Mouse (Mus musculus) mouse embryonic stem cell (cell line): Measurements from ENCODE around the gene Olfr694.
"Not testable (repeated sequence)": the region's sequence is repeated elsewhere in the genome, so short reads cannot be mapped to it uniquely, and the experiment has no call there.

Experiments used
- in situ Hi-C, 2 experiments: fragments of 300-500 bp; cut with MboI; formaldehyde crosslinking; loops; 1 replicate in 1 of 2; 3 replicates in 1 of 2; pipeline ENCODE4 v1.14.3; 2019 to 2020; ENCODE audit warnings: low sequenced_read_pairs in 2 of 2, low pct_unique_long_range_greater_than_20kb in 1 of 2, mixed read lengths in 1 of 2; ENCODE audit not compliant: unreplicated experiment in 1 of 2

The Olfr694 gene

DNA sequence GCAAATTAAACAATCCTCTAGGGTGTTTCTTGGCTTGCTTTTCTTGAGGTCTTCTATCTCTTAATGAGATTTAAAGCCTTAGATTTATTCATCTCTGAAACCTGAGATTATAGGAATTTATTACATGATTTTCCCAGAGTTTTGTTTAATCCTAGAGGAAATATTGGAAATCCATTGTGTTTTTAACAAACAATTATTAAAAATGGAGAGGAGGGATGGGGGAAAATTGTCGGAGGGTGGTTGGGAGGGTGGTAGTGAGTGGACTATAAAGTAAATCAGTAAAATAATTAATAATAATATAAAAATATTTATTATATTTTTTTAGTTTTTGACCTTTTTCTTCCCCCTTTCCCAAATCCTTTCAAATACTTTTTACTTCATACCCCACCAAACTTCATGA is at the start of gene Olfr694:
Olfr694 (minus strand) TSS at position 101 of the 400 bp plus-strand sequence.
- in situ Hi-C loops = no loop called here

DNA sequence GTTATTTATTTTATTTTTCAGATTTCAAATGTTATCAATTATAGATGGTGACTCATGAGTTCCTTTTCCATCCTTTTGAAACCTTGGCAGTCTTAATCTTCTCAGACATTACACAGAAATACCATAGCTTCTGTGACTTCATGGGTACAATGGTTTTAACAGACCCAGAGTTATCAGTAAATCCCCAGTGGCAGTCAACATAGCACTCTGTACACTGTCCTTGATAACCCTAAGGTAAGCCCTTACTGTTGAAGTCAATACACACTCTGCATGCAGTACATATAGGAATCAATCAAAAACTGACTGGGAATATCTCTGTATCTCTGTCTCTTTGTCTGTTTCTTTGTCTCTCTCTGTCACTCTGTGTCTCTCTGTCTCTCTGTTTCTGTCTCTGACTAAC is 45.4 kb upstream of the Olfr694 start:
- in situ Hi-C loops = no loop called here

DNA sequence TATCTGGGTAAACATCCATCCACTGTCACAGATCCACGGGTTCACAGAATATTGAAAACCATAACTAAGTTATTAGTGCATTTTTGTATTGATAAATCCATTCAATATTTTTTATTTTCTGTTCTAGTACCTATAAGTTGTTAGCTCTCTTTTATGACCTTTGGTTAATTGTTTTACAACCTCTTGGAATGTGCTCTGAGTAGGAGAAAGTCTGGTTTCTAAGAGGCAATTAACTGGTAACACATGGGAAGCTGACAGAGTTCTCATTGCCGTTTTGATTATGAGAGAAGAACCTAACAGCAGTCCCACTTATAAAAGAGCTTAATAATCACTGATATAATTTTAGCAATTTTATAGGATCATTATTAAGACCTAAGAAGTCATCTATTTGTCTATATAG is 42.1 kb upstream of the Olfr694 start:
- in situ Hi-C loops = no loop called here

DNA sequence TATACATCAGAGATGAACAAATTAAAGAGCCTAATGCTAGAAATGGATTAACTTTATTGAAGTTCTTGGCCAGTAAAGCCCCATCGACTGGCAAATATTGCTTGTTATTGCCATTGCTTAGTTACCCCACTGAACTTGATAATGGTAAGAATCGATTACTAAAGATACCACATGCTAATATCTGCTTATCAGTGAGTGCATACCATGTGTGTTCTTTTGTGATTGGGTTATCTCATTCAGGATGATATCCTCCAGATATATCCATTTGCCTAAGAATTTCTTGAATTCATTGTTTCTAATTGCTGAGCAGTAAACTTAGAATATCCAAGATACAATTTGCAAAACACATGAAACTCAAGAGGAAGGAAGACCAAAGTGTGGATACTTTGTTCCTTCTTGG is 34.0 kb upstream of the Olfr694 start:
- in situ Hi-C loops = not testable (repeated sequence)

DNA sequence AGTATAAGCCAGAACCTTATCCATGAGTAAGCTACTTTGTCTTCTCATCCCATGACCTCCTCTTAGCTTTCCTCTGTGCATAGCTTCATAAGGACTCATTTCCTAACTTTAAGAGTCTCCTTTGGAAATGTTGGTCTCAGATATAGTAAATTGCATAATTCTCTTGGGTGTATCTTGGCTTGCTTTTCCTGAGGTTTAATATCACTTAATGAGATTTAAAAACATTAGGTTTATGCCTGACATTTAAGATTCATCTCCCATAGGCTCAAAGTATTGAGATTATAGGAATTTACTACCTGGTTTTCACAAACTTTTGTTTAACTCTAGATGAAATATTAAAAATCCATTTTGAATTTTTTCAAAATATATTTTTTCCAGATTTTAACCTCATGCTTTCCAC is 24.7 kb upstream of the Olfr694 start, which contains the start of gene Olfr695:
Olfr695 (minus strand) TSS at position 101 of the 400 bp plus-strand sequence.
- in situ Hi-C loops = no loop called here

DNA sequence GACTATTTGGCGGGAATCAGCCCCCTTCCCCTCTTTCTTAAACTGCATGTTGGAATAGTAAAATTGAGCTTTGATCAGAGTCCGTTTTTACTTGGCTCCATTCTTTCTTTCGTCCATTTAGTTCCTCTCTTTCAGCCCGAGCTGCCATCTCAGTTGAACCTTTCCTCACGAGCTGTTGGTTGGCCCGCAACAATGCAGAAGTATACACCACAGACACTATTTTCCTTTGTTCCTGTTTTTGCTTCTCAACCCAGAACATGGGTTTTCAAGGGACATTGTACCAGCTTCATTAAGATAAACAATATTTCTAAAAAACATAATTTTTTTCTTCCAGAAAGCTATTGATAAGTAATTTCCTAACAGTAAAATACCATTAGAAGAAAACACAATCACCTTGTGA is 19.8 kb upstream of the Olfr694 start:
- in situ Hi-C loops = no loop called here

DNA sequence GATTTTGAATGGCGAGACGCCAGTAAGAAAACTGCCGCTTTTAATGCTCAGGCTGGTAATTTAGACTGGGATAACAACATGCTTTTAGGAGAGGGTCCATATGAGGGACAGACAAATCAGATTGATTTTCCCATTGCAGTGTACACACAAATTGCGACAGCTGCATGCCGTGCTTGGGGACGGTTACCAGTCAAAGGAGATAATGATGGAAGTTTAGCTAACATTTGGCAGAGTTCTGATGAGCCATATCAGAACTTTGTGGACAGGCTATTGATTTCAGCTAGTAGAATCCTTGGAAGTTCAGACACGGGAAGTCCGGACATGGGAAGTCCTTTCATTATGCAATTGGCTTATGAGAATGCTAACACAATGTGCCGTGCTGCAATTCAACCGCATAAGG is 16.1 kb upstream of the Olfr694 start:
- in situ Hi-C loops = not testable (repeated sequence)

DNA sequence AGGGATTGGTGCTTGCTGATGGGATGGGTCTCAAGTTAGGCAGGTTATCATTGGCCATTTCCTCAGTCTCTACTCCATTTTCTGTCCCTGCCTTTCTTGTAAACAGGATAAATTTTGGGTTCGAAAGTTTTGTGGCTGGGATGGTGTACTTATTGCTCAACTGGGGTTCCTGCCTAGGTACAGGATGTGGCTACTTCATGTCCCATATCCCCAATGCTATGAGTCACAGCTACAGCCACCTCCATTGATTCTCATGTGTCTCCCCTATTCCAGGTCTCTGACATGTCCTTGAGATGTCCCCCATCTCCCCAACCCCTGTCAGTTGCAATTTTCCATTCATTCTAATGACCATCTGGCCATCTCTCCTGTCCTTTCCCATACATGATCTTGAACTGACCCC is 5.3 kb upstream of the Olfr694 start:
- in situ Hi-C loops = no loop called here

DNA sequence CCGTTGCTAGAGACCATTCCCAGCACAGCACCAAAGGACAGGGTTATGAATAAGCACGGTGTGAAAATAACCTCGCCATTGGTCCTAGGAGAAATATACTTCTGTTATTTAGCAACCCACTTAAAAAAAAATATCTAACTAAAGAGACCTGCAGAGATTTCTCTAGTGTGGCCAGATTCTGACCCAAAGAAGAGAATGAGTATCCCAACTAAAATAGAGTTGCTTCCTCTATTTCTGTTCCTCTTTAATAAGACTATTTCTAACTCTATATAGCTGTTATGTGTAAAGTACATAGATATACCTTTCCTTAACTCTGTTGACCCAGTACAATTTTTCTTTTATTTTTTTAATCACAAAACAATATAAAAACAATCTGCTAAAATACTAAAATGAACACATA is 1.4 kb upstream of the Olfr694 start:
- in situ Hi-C loops = no loop called here

DNA sequence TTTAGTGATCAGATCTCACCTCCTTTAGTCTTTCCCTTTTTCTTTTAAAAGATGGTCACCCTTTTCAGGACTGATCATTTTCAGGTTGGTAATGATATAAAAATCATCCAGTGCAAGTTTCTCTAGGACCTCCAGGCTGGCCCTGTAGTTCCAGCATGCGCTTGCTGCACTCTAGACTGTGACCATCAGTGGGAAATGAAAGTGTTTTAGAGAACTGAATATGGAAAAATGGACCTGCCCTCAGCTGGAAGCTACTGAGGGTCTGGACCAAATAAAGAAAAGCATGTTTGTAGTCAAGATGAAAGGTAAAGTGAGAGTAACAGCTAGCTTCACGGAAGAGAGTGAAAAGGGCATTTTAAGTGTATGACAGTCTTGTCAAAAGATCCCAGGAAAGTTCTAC is 6.2 kb downstream of the Olfr694 start:
- in situ Hi-C loops = no loop called here

DNA sequence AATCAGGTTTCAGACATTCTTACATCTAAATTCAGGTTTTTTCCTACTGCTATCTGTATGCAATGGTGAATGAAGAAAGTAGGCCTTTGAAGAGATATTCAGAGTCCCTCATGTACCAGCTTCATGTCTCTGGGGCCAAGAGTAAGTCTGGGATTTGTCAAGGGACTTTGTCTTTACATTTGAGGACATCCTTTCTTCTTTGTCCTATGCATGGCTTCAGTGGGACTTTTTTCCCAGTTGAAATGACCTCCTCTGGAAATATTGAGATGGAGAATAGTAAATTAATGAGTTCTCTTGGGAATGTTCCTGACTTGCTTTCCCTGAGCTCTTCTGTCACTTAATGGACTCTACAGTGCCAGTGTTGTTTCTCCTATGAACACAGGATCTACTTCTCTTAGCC is 11.1 kb downstream of the Olfr694 start, which contains the start of gene Olfr693:
Olfr693 (minus strand) TSS at position 101 of the 400 bp plus-strand sequence.
- in situ Hi-C loops = no loop called here

DNA sequence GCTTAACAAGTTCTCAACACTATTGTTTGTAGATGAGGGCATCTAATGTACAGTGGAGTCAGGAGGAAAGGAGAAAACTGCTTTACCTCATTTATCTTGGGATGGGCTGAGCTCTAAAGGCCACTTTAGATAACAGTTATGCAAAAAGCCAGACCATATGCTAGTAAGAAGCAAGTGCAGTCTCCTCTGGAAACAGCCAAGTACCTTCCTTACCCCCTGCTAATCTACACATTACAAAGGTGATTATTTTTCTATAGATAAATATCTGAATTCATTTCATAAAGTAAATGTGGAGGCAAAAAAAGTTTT is 39.3 kb downstream of the Olfr694 start:
- in situ Hi-C loops = no loop called here

DNA sequence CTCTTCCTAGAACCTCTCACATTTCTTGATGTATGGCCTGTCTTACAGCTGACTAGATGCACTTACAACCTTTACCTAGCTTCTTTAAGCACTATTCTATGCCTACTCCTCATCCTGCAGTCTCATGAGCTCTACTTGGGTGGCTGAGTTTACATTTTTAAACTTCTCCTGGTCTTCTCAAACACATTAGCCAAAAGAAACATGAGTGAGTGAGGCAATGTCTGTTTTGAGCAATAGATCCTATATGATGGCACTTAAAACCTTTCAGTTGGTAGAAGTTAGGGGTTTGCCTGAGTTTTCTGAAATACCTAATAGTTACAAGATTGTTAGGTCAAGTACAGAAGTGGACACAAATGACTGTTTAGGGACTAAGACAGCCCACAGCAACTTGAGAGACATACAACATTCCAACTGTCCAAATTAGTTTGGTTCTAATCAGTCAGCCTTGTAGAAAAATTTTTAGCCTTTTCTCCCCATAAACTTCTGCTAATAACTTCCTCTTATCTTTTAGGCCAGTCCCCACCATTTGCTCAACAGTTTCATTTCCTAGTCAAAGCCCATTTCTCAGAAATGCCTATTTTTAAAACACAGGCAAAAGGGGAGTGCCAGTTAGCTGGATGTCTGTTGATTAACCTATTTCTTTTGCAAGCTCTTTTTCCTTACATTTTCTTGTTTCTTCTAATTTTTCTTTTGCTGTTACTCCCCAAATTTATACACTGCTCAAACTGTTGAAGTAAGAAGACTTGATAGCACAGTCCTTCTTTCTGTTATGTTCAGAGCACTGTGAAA is 39.9 kb downstream of the Olfr694 start:
- in situ Hi-C loops = no loop called here

DNA sequence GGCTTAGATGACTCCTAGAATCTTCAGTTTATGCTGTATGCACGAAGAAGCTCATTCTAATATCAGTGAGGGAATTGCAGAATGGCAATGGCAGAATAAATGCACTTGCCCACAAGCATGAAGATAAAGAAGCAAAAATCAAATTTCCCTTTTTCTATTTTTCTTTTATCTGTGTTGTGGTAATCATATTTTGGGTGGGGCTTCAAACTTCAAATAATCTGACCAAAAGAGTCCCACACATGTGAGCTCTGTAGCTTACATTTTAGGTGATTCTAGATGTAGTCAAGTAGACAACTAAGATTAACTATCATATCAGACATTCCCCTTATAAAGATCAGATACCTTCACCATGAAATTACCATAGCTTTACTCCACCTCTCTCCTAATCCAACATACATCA is 41.8 kb downstream of the Olfr694 start:
- in situ Hi-C loops = no loop called here

DNA sequence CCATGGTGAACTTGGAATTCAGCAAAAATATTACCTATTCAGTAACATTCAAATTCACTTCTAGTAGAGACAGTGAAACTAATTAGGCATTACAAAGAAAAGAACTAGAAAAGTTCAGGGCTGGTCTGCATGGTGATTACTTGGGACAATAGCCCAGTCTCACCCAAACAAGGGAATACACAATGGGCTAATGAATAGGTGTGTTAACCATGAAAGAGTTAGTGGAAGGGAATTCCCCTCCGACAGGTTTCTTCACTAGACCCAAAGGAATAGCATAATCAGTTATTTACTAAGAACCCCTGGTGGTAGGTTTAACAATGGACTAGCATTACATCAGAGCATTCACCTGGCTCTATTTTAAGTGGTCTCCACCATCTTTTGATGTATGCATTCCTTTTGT is 46.4 kb downstream of the Olfr694 start:
- in situ Hi-C loops = no loop called here

DNA sequence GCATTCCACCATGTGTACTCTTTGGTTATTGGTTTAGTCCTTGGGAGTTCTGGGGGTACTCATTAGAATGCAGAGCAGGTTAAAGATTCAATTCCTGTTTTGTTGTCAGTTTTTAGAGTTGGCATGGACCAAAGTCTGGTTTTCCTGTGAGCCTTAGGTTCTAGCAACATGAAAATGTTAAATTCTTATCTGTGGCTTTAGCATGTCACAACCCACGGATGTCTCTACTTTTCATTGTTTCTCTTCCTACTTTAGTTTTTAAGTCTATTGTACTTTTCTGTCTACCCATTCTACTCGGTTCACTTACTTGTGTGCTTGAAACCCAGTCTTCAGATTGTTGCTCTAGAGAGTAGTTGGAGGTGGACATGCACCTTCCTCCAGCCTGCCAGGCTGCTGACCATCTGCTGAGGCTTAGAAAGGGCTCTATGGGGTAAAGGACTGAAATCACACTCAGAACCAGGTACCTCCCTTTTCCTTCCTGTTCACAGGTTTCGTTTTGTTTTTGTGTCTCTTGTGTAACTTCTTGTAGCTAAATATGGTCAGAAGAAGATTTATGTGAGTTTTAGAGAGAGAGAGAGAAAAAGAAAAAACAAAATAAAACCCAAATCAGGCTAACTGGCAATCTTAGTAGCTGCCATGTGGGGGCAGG is 47.3 kb downstream of the Olfr694 start:
- in situ Hi-C loops = no loop called here

DNA sequence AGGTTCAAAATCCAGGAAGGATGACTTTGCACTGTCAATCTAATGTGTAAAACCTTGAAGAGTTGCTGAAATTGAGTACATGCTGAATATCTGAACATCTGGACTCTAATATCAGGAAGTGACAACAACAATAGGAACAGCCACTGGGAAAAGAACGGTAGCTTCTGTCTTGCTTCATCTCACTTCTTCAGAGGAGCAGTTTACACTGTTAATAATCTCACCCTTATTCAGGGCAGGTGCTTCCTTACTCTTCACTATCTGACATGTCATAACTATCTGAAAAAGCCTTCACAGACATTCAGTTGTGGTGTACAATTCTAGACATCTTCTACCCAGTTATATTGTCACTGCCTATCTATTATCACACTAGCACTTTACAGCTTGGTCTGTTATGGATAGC is 50.8 kb downstream of the Olfr694 start:
- in situ Hi-C loops = no loop called here

DNA sequence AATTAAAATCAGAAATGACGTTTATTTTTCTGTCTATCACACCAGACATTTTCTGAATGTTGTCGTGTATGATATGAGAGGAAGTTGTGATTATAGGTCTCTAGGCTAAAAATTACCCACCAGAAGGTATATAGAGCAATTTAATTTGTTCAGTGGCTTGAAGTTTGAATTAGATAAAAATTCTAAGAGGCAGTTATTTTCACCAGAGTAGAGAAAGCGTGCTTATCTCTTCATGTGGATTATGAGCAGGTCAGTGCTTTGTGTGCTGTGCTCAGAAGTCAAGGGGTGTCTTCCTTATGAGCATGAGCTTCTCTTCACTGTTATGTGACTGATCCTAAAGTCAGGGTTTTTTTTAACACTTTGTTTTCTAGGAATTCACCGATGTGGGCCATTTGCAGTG is 56.1 kb downstream of the Olfr694 start:
- in situ Hi-C loops = no loop called here
